ENCODE assay signal across 8 mouse cellular contexts in the genomic region with DNA sequence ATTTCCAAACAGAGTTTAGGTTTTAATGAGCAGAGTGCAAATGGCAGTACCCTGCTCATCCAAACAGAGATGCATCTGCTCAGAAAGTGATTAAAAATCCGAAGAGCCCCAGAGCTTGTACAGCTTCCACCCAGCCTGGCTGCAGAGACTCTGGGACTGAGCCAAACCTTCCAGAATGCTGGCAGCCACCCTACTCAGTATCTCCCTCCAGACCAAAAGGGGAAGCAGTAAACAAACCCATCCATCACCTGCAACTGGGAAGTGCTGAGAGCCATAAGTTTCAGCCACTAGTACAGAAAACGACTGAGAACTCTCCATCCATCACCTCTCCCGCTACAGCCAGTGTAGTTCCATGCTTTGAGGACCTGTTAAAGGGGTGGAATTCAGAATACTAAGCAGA. TPM values are rescaled to one million over a fixed set of nuclear protein-coding genes. Genes with fewer than 3 reads are reported as not detected.
DNase-seq lines count a peak whose midpoint lies in the region; ATAC-seq lines count a peak whose summit lies in the region.

No protein-coding gene starts in this region.

- 4% methylated on average over 3 of the region's 3 CpGs for WGBS in forebrain, embryonic 15.5 days

- peak; percentile 61 for ATAC-seq in forebrain, embryonic 15.5 days (replicated peaks)
- peak; percentile 72 to 83 for ATAC-seq in hematopoietic stem cell, adult 5-6 weeks (replicated peaks in 1 of 2; ENCODE audit: insufficient read depth in 1 of 2, low FRiP score in 2 of 2, low TSS enrichment in 1 of 2, low read depth in 1 of 2, poor library complexity in 2 of 2, severe bottlenecking in 2 of 2)
- no peak for ATAC-seq in erythroblast, adult 5-6 weeks (replicated peaks; ENCODE audit: low FRiP score, poor library complexity, severe bottlenecking)

- H3K27me3 ChIP-seq in forebrain, embryonic 15.5 days = no peaks in the 10 kb centered on the region

- DNase-seq in Muller cell, postnatal 12 days (ENCODE audit: inconsistent ontology term) = peak; percentile 39
- peak; percentile 80 for DNase-seq in brain, adult 2 months (ENCODE audit: low read depth, low spot score)
- DNase-seq in layer of hippocampus, postnatal 10 days (ENCODE audit: low spot score in 2 of 2) = peak; percentile 60 to 69
- DNase-seq in neural tube, embryonic 10.5 days (ENCODE audit: extremely low spot score, low spot score) = peak; percentile 19
- no peak for DNase-seq in MN1 (ENCODE audit: low spot score)

- H3K4me1 ChIP-seq in forebrain, embryonic 15.5 days = peaks cover 36% of the 10 kb centered on the region

- no peaks in the 10 kb centered on the region for H3K9me3 ChIP-seq in forebrain, embryonic 15.5 days

- no peak overlapping the region for H3K4me2 ChIP-seq in forebrain, embryonic 15.5 days (replicated peaks)

- no peaks in the 10 kb centered on the region for H3K36me3 ChIP-seq in forebrain, embryonic 15.5 days

- no peak overlapping the region for H3K9ac ChIP-seq in forebrain, embryonic 15.5 days (replicated peaks)

- peak overlapping the region; percentile 70 for H3K27ac ChIP-seq in forebrain, embryonic 15.5 days (replicated peaks)

- no peak overlapping the region for H3K4me3 ChIP-seq in forebrain, embryonic 15.5 days

RNA-seq across cellular contexts. Expression of a gene that starts 9.6 kb away (rescaled TPM):
- polyA plus RNA-seq in forebrain, embryonic 15.5 days (2015; fragmentation: Nextera tagmentation; extraction: Ambion mirVana) = not detected in 2 replicates
- total RNA-seq in hematopoietic stem cell, adult 5-6 weeks (2017) = not detected in 2 replicates
- not detected for total RNA-seq in layer of hippocampus, postnatal 10 days (2021)
- not detected in 2 replicates for total RNA-seq in erythroblast, adult 5-6 weeks (2015; ENCODE audit: low replicate concordance)
- not detected in 2 replicates for total RNA-seq in erythroblast, adult 5-6 weeks (2017; ENCODE audit: low replicate concordance)

RNA-seq across cellular contexts. Expression of a gene that starts 59.5 kb away (rescaled TPM):
- 8.2 and 9.1 TPM in 2 replicates for polyA plus RNA-seq in forebrain, embryonic 15.5 days (2015; fragmentation: Nextera tagmentation; extraction: Ambion mirVana)
- total RNA-seq in hematopoietic stem cell, adult 5-6 weeks (2017) = 0.55 and 0.88 TPM in 2 replicates
- 10 to 100 TPM; 10.6 to 12.0 TPM for total RNA-seq in layer of hippocampus, postnatal 10 days (2021)
- not detected in 2 replicates for total RNA-seq in erythroblast, adult 5-6 weeks (2015; ENCODE audit: low replicate concordance)
- total RNA-seq in erythroblast, adult 5-6 weeks (2017; ENCODE audit: low replicate concordance) = not detected in 2 replicates
